Mouse (Mus musculus) left cerebral cortex, postnatal 36 days (tissue): ENCODE data around the gene Myo5a. TPM values are rescaled to one million over a fixed set of nuclear protein-coding genes. Genes with fewer than 3 reads are reported as not detected.
A peak's percentile ranks its signal among the peaks of the same experiment; 100 is the strongest.

Experiments used
- DNase-seq, 2 experiments: peaks; one replicate each; pipeline ENCODE4 v3.0.0; 2021 to 2022; ENCODE audit warnings: low spot score in 2 of 2, mixed read lengths in 1 of 2
- intact Hi-C: fragments of 180-260 bp; cut with DNase I; formaldehyde crosslinking; loops from one replicate; pipeline ENCODE4 v1.15.1; 2025
- total RNA-seq, 2 experiments: library from RNA; stranded (reverse); gene quantifications; 2 replicates each; pipeline ENCODE4 v1.2.3; 2021

The Myo5a gene
- total RNA-seq, 2 experiments from 2014 or later, result 297 to 304 TPM

DNA sequence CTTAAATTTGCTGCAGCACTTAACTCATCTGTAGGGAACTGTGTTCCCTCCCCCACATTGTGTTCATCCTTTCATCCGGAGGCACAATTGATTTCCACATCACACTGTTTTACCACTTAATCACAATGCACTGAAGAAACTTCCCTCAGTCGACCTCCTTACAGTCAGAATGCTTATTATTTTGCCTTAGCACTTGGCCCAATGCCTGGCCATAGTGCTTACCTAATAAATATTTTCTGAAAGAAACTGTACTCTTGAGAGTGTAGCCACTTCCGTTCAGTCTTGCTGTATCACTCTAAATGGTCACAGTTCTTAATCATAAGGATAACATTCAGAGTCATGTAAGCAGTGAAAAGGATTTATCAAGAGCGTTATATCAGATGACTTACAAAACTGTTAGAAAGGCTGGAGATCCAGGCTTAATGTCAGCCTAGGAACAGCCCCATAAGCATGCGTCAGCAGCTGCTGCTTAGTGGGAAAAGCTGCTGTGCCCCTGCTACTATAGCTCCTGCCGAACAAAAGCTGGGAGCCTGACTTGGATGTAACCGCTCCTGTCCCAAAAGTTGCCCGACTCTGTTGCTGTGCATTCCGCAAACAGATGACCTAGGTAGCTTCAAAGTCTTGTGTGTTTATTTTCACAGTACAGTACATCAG, 6.0 kb upstream of the Myo5a start:
- intact Hi-C loops, result no loop called here

DNA sequence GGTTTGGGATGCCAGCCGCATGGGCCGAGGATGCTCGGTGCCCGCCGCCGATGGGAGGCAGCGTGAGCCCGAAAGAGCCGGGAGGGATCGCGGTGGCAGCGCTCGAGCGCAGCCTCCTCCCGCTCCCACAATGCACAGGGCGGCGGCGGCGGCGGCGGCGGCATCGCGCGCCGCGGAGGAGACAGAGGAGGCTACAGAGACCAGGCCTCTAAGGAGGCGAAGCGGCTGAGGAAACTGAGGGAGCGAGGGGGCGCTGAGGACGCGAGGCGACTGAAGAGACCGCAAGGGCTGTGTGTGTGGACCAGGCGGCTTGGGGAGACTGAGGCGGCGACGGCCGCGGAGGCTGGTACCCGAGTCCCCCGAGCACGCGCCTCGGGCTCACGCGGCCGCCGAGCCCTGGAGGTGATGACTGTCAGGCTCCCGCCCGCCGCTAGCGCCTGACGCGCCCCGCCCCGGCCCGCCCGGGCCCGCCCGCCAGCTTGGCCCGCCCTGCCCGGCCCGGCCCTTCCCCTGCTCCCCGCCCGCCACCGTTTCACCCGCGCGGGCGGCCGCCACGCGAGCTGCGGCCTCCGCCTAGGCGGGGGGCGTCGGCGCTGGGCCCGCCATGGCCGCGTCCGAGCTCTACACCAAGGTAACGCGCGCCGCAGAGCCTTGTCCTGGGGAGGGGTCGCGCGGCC, 352 bp downstream of the Myo5a start:
- intact Hi-C loops, result loop anchor here (5.0 kb wide), 1 partner anchor 126 kb away; no protein-coding TSS in a partner anchor
- peak; percentile 82 to 86 for DNase-seq

More for the DNA sequence above, 6.0 kb upstream of the Myo5a start:
- DNase-seq, result no peak

DNA sequence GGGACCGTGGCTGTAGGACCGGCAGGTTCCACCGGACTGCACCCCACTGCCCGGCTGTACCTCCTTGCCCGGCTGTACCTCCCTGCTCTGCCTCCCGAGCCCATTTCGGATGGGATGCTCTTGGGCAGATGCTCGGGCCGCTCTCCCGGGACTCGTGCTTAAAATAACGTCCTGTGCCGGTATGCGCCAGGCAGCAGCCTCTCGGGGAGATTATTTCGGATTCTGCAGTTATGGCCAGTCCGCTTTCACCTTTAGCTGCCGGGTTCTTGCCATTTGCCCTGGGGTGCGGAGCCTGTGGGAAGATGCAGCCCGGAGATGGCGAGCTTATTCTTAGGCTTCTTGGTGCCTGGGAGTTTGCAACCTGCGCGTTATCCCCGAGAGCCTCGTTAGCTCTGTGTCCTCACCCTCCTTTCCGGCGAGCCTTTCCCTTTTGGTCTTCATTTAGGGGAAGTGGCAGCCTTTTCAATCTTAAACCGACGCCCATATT, 934 bp downstream of the Myo5a start:
- intact Hi-C loops, result loop anchor here (5.0 kb wide), 1 partner anchor 126 kb away; no protein-coding TSS in a partner anchor

DNA sequence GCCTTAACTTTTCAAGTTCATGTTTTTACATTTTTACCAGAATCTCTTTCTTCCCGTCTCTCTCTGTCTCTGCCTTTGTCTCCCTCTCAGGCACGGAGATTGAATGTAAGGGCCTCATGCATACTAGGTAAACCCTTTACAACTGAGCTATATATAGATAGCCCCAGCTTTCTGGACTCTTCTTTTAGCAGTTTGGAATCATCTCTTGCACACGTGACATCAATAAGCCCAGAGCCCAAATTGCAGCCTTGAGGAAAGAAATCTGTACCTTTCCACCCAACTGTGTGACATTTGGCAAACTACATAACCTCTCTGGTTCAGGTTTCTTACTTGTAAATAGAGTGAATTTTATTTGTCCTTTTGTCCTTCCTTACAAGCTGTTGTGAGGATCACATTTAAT, 1.5 kb downstream of the Myo5a start:
- intact Hi-C loops, result loop anchor here (5.0 kb wide), 1 partner anchor 125 kb away; no protein-coding TSS in a partner anchor
- no peak for DNase-seq

More for the DNA sequence above, 934 bp downstream of the Myo5a start:
- DNase-seq, result peak; percentile 35 to 36

DNA sequence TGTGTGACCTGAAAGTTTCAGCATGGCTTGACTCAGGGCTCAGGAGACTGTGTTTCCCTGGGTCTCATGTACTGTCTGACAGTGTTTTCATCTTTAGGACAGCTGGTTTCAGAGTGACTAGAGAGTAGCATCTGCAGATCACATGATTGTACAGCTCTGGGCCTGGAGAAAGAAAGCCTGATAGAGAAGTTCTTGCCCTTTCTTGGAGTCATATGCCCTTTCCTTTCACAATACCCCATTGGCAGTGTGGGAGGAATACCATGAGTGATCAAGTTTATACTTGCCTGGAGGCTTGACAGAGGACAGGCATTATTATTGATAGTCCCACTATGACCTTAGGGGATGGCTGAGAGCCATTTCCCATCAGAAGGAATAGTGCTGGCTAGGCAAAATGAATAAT, 6.4 kb downstream of the Myo5a start:
- intact Hi-C loops, result no loop called here
- DNase-seq, result no peak

DNA sequence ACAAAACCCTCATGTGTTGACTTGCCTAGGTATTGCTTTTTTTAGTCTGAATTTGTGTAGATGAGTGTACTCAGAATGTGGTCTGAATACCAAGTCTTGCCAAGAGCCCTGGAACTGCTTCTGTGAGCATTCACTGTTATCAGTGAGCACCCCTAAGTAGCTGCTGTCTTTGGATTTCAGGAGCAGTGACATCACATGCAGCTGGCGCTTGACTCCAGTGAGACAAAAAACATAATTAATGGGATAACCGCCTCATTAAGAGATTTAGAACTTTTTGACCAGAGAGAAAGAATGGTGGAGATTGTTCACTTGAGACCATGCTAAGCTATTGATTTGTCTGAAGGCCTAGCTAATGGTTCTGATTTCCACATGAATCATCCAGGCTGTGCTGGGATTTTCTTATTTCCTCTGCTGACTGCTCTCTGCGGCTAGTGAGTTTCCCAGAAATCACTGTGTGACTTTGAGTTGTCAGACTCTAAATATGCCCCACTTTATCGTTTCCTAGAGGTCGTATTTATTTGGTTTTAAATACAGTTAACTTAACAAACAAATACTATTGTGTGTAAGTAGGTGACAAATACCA, 14.5 kb downstream of the Myo5a start:
- DNase-seq, result no peak
- intact Hi-C loops, result no loop called here

DNA sequence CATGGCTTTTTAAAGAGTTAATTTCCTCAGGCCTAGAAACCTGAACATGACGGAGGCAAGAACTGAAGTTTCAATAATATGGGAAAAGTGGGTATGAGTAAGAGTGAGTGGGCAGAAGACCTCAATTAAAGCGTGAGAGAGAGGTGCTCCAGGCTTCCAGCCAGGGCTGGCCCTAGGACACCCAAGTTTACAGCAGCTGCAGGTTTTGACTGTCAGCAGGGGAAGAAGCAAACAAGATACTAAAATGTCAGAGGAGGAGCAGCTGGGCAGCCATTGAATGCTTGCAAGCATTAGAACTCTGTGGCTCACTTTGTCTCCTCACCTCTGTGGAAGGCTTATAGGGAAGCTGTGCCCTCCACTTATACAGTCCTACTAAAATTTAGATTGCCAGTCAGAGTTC, 17.0 kb downstream of the Myo5a start:
- intact Hi-C loops, result no loop called here
- no peak for DNase-seq

DNA sequence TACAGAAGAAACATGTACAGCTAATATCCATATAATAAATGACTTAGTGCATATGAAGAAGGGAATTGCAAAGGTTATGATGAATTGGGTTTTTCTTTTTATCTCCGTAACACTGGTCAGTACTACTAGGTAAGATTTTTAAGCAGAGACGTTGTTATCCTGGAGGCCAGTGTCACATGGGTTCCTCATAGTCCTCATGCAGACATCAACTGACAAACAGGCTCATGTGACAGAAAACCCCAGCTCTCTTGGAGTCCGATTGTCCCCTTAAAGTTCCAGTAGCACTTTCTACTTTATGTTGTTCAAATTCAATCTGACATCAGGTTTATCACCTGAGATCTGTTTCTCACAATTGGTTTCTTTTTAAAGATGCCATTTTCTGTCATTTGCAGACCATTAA, 18.5 kb downstream of the Myo5a start:
- intact Hi-C loops, result no loop called here
- no peak for DNase-seq

DNA sequence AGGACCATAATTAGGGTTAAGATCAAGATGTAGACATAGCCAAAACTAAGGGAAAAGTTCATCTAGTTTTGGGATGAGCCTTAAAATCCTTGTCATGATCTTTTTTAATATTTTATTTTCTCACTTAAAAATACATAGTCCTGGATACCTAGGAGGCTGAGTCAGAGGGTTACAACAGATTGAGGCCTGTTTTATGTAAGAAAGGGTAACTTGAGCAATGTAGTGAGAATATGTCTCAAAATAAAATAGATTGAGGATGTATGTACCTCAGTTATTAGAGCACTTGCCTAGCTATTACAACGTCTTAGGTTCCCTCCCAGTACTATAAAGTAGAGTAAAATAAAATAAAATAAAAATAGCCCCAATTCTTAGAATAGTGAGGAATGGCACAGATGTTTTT, 21.3 kb downstream of the Myo5a start:
- intact Hi-C loops, result no loop called here
- no peak for DNase-seq

DNA sequence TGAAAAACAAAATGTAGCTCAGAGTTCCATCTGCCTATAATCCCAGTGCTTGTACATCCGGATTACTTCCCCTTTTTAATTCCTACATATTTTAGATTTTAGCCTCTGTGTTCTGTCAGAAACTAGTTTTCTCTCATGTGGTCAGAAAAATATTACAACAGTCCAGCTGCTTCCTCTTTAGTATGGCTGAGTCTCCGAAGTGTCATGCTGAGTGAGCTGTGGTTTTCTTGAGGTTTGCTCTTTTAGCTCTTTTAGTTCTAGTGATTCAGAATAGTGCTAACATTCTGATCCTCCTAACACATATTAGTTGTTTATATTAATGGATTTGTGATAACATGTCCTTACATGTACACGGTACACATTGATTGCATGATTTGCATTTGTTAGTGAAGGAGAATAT, 23.9 kb downstream of the Myo5a start:
- intact Hi-C loops, result no loop called here
- no peak for DNase-seq

DNA sequence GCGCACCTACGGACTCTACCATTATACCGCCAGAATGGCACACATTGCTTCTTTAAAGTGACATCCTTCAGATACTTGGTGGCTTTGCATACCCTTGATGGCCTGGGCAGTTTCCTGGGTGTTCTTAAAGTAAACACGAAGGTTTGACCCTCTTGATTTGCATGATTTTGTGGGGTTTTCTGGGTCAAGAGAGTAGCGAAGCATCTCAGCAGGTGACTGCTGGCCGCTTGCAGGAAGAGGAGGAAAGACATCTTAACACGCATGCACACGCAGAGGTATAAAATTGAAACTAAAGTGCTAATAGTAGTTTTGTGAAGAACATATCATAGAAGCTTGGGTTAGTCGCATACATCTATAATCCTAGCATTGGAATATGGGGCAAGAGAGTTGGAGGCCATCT, 28.1 kb downstream of the Myo5a start:
- DNase-seq, result no peak
- intact Hi-C loops, result no loop called here

DNA sequence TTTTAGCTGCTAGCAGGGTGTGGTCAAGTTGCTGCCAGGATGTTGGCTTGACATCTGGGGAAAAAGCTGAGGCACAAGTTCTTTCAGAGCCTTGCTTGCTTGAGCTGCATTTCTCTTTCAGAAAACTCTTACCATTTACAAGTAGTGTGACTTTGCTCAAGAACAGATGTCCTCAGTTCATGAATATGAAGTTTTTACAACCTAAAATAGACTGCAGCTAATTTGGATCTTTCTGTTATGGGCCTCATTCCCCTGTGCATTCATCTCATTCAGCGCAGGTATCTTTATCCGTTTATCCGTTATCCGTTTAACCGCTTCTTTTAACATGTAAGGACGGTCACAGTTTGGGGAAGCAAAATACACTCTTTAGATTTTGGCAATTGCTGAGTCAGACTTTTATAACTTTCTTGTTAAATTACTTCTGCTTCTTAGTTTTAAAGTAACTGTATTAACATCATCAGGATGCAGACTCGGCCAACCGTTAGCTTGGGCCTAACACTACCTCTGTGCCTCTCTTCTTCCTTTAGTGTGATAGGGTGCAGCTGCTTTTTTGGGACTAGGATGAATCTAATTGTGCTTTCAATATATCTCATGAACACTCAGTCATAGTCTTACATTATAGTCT, 29.5 kb downstream of the Myo5a start:
- DNase-seq, result no peak

DNA sequence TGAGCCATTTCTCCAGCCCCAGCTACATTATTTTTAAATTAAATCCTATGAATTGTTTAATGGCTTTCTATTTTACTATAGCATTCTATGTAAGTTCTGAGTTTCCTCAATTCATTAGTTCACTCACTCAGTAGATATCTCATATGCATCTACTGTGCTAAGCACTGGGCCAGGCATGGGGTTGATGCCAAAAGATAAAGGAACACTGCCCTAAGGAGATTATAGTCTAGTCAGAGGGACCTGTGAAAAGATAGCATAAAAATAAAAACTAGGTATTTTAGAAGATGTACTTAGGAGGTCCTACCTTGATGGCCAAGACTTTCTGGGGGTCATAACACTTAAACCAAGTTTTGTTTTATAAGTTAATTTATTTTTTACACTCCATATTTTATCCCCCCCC, 31.3 kb downstream of the Myo5a start:
- intact Hi-C loops, result no loop called here
- DNase-seq, result no peak

More for the DNA sequence above, 29.5 kb downstream of the Myo5a start:
- intact Hi-C loops, result no loop called here

DNA sequence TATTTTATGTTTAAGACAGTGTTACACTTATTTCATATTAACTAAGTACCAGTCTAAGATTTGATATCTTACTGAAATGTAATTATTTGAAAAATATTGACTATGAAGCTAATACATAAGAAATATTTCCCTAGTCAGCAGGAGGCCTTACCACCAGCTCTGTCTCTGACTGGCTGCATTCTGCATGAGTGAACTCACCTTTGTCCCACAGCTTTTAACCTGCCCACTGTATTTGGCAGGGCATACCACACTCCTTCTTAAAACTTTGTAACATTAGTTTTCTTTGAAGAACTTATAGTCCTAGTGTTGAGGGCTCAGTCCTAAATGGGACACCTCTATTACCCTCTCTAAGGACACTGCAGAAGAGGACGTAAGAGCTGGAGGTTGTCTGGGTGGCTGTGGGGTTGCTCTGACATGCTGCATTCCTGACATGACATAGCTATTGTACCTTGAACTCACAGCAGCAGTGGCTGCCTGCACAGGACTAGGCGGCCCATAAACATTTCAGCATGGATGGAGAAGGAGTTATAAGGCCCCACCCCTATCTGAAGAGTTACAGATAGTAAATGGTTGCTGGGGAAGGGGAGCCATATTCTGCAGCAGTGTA, 45.9 kb downstream of the Myo5a start:
- intact Hi-C loops, result no loop called here
- no peak for DNase-seq

DNA sequence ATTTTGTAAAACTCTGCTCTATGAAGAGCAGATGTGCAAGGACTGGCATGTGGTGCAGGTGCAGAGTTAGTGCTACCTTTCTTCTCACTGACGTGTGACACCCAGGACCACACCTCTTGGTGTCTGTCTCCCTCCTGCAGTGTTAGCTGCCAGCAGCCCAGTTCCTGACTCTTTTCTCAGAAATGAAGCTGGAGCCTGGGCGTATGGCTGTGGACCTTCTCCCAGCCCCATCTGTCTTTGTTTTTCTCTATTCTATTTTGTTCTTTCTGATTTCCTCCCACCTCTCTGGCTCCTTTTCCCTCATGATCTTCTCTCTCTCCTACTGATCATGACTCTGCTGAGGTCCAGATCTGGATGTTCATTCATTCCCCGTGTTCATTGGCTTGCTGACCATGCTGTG, 50.3 kb downstream of the Myo5a start:
- intact Hi-C loops, result no loop called here
- DNase-seq, result peak in 1 of 2 experiments; percentile 41

DNA sequence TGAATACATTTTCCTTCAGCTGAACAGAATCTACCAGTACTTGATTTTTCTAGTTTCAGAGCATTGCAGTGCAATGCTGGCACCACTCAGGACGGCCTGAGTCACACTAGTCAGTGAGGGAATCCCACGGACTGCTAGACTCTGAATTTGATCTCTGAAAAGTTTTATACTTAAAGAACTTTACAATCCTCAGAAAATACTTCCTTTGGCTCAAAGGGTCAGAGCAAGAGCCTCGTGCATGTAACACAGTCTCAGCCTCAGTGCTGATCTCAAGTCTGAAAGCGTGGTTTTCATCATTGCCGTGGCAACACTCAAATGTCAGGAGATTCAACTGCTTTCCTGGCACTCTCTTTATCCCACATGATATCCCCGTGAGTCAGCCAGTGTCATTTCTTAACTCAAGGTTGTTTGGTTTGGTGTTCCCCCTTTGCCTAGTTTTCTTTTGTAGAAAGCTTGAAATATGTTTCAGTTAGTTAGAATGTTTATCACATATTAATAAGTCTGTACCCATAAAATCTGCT, 53.4 kb downstream of the Myo5a start:
- intact Hi-C loops, result no loop called here
- DNase-seq, result no peak

DNA sequence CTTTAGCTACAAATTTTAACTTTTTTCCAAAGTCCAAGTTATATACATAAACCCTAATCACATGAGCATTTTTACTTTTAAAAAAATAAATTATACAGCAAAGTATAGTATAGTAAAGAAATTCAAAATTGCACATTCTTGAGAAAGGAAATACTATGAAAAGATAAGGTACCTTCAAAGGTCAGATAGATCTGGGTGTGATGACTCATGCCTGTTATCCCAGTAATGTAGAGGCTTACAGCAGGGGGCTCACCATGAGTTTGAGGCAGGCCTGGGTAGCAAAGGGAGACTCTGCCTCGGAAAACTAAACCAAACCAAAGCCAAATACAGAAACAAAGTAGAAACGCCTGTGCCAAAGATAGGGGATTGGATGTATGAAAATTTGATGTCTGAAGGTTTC, 59.7 kb downstream of the Myo5a start:
- intact Hi-C loops, result no loop called here
- DNase-seq, result no peak

DNA sequence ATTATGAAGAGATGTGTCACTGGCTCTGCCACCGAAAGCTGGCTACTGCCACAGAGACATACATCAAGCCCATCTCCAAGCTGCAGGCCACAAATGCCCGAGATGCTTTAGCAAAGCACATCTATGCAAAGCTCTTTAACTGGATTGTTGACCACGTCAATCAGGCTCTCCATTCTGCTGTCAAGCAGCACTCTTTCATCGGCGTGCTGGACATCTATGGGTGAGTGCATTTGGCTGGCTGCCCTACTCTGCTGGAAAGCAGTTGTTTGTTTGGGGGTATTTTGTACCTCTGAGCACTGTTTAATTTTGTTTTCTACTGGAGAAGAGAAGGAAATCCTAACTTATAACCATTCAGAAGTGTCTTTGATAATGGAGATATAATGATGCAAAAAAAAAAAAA, 76.1 kb downstream of the Myo5a start:
- intact Hi-C loops, result no loop called here
- DNase-seq, result no peak

DNA sequence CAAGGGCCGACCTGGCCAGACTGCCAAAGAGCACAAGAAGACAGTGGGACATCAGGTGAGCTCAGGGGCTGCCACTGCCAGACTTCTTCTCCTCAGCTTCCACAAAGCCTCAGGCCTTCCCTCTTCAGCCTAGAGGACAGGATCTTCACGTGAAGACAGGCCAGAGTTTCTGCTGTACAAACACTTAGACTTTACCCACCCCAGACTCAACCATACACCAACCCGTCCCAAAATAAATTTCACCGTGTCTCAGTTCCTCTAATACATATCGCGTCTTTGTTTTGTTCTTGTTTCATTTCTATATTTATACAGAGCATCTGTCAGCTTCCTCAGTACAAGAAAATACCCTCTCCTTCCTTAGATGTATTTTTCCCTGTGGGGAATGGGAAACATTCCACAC, 89.7 kb downstream of the Myo5a start:
- intact Hi-C loops, result no loop called here

DNA sequence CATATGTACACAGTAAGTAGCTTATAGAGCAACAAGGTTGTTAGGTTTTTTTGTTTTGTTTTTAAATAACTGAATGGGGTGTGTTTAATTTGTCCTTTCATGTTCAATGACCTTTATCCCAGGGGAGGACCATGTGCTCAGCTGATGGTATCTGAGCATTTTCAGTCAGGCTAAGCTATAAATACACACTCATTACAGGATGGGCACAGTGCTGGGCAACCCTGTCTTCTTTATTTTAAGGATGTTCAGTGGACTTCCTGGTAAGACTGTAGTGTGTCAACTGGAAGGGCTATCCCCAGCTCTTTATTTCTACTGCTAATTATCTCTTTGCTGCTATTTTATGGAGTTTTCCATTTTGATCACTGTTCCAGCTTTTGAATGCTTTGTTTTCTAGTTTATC, 92.8 kb downstream of the Myo5a start:
- no peak for DNase-seq
- intact Hi-C loops, result no loop called here

More for the DNA sequence above, 89.7 kb downstream of the Myo5a start:
- peak in 1 of 2 experiments; percentile 22 for DNase-seq
